Mouse (Mus musculus) hindbrain, embryonic 11.5 days (tissue): Measurements from ENCODE around the gene Grk3. TPM values are rescaled to one million over a fixed set of nuclear protein-coding genes. Genes with fewer than 3 reads are reported as not detected.

ENCODE experiments used
- ATAC-seq: fragments of 200-750 bp; cut with Nextera tagmentation; 2 replicates; pipeline ENCODE4 v1.8.0; 2017; ENCODE audit warnings: mild to moderate bottlenecking, moderate TSS enrichment, moderate library complexity; ENCODE audit not compliant: low FRiP score
- DNase-seq: peaks from one replicate; pipeline ENCODE4 v3.0.0-alpha.2; 2015; ENCODE audit warnings: low spot score
- H3K27ac ChIP-seq: fragments of 300-500 bp; sonication (generic); 2 replicates; pipeline ENCODE4 v1.5.1; 2014; ENCODE audit warnings: mild to moderate bottlenecking, low read depth, low read length
- H3K27me3 ChIP-seq: fragments of 300-500 bp; sonication (generic); 2 replicates; pipeline ENCODE4 v1.6.1; 2014; ENCODE audit warnings: mild to moderate bottlenecking, low read length, moderate library complexity, mixed read lengths; ENCODE audit not compliant: control insufficient read depth, insufficient read depth
- H3K36me3 ChIP-seq: fragments of 300-500 bp; sonication (generic); 2 replicates; pipeline ENCODE4 v1.6.1; 2014; ENCODE audit warnings: mild to moderate bottlenecking, low read length, moderate library complexity, mixed read lengths; ENCODE audit not compliant: control insufficient read depth, insufficient read depth
- H3K4me1 ChIP-seq: fragments of 300-500 bp; sonication (generic); replicated peaks from 2 replicates; pipeline ENCODE4 v1.6.1; 2014; ENCODE audit warnings: low read length, mixed read lengths; ENCODE audit not compliant: control insufficient read depth, insufficient read depth
- H3K4me2 ChIP-seq: fragments of 300-500 bp; sonication (generic); replicated peaks from 2 replicates; pipeline ENCODE4 v1.6.1; 2014; ENCODE audit warnings: mild to moderate bottlenecking, low read depth, low read length
- H3K4me3 ChIP-seq: fragments of 300-500 bp; sonication (generic); 2 replicates; pipeline ENCODE4 v1.5.1; 2014; ENCODE audit warnings: low read depth, low read length
- H3K9ac ChIP-seq: fragments of 300-500 bp; sonication (generic); 2 replicates; pipeline ENCODE4 v1.6.1; 2014; ENCODE audit warnings: low read depth, low read length
- H3K9me3 ChIP-seq: fragments of 300-500 bp; sonication (generic); 2 replicates; pipeline ENCODE4 v1.6.1; 2016; ENCODE audit warnings: low read length; ENCODE audit not compliant: control insufficient read depth
- WGBS: fragments of 180-500 bp; shearing (Covaris S2); extraction: QIAGEN DNeasy Blood & Tissue Kit; methylation state at CpG from one replicate; pipeline ENCODE4 v1.1.7; 2014; 5-methylcytosine and 5-hydroxymethylcytosine counted together
- polyA plus RNA-seq: library from polyadenylated mRNA; unstranded; fragments of >200 nt; fragmentation: Nextera tagmentation; extraction: Ambion mirVana; gene quantifications from 2 replicates; pipeline ENCODE4 v1.2.1, GENCODE M21; 2014

Gene Grk3
- 4.4 and 5.6 TPM in 2 replicates for polyA plus RNA-seq

DNA sequence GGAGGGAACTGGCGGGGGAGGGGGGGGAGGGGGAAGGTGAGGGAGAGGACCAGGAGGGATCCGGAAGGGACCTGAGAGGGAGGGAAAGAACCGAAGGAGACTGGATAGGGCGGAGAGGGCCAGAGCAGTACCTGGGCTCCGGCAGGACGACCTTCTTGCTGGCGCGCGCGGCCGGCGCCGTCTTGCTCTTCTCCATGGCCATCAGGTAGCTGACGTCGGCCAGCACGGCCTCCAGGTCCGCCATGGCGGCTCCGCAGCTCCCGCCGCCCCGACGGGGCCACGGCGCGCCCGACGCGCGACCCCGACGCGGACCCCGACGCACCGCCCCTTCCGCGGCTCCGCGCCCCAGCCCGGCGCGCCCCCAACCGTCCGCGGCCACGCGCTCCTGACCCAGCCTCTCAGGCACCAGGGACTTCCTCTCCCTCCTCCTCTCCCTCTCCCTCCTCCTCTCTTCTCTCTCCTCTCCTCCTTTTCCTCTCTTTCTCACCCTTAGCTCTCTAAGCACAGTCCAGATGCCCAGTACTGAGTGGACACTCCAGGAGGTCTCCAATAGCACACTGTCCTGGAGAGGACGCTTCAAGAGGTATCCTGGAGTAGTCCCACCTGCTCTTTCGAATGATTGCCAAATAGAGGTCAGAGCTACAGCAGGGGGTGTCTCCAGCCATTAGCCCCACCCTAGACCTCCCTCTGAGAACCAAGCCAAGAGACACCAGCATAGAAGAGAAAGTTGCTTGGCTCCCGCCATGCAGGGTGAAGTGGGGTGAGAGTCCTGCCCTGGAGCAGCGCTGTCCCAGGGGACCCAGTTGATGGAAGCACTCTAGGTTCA is at the start of gene Grk3:
Gene Grk3 (minus strand): TSS at position 556 of the 826 bp plus-strand sequence.
- DNase-seq (peak; percentile 74), ATAC-seq (peak; percentile 78)
- H3K27me3 ChIP-seq: peaks cover 5% of the 10 kb centered on the region
- peak within 1 kb of the TSS; percentile 52 for H3K4me3 ChIP-seq
- H3K4me2 ChIP-seq: peak within 1 kb of the TSS; percentile 70
- no peaks in the 10 kb centered on the region for H3K36me3 ChIP-seq
- WGBS: 6% methylated on average over 25 of the region's 52 CpGs
- H3K4me1 ChIP-seq: no peaks in the 10 kb centered on the region
- no peaks in the 10 kb centered on the region for H3K9me3 ChIP-seq
- peak within 1 kb of the TSS; percentile 64 for H3K9ac ChIP-seq
- H3K27ac ChIP-seq: no peak within 1 kb of the TSS

DNA sequence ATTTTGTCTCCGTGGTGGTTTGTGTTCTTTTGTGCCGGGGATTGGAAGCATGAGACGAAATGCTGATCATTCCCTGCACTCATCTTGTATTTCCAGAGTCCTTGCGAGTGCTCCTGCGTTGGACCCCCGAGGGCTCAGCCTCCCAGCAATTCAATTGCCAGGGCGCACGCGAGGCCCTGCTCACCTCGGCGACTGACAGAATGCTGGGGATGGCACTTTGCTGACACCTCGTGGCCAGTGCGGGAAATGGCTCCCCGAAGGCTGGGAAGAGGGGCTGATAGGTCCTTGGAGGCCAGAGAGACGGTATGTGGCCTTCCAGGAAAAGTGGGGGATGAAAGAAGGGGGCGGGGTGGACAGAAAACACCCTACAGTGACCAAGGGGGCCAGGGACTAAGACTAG is 38.7 kb upstream of the Grk3 start:
- no peaks in the 10 kb centered on the region for H3K4me1 ChIP-seq
- no peak overlapping the region for H3K9ac ChIP-seq
- H3K27ac ChIP-seq: no peak overlapping the region
- no peaks in the 10 kb centered on the region for H3K9me3 ChIP-seq
- H3K4me2 ChIP-seq: no peak overlapping the region
- WGBS: 6% methylated on average over 16 of the region's 16 CpGs
- peak; percentile 91 for DNase-seq
- no peaks in the 10 kb centered on the region for H3K36me3 ChIP-seq
- no peaks in the 10 kb centered on the region for H3K27me3 ChIP-seq
- no peak overlapping the region for H3K4me3 ChIP-seq
- peak; percentile 33; the same call in 1 of the 2 replicates for ATAC-seq

DNA sequence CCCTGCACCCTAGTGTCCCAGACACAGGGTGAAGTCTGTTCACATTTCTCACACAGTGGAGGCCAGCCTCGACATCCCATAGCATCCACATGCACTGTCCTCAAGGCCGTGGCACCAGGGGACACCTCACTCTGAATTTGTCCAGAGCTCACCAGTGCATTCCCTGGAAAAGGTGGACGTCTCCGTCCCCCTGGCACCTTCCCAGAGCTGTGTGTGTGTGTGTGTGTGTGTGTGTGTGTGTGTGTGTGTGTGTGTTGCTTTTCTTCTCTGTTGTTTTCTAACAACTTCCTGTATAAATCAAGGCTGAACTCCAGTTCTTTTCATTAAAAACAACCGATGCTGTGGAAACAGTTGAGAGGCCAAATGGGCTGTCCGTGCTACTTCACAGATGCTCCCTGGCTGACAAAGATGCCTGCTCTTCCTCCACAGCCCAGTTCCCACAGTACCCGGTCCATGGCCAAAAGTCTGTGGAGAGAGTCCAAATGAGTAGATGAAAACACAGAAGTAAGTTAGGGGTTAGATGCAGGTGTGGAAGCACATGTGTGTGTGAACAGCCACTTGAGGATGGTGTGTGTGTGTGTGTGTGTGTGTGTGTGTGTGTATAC is 35.1 kb upstream of the Grk3 start:
- WGBS: 77% methylated on average over 7 of the region's 7 CpGs
- ATAC-seq (no peak), DNase-seq (no peak)
- Histone ChIP-seq H3K4me3 (no peak overlapping the region), H3K4me1 (no peaks in the 10 kb centered on the region), H3K9ac (no peak overlapping the region), H3K4me2 (no peak overlapping the region), H3K27ac (no peak overlapping the region), H3K9me3 (no peaks in the 10 kb centered on the region), H3K27me3 (no peaks in the 10 kb centered on the region), H3K36me3 (no peaks in the 10 kb centered on the region)

DNA sequence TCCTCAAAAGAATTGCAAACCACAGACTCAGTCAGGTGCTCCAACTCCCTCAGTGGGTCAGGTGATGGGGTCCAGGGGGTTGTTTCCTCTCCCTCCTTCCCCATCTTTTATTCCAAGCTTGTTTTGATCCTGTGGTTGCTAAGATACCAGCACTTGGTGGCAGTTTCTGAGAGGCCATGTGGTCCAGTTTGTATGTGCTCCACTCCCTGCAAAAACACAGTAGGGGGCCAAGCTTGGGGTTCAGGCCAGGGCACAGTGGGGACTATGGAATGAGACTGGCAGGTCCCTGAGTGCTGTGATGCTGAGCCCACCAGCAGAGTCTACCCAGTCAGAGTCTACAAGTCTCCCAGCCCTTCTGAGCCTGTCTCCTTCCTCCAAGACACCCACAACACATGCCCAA is 34.3 kb upstream of the Grk3 start:
- no peak for DNase-seq
- Histone ChIP-seq H3K4me1 (no peaks in the 10 kb centered on the region), H3K27me3 (no peaks in the 10 kb centered on the region), H3K4me2 (no peak overlapping the region), H3K9me3 (no peaks in the 10 kb centered on the region), H3K36me3 (no peaks in the 10 kb centered on the region), H3K27ac (no peak overlapping the region), H3K4me3 (no peak overlapping the region), H3K9ac (no peak overlapping the region)
- no peak for ATAC-seq

DNA sequence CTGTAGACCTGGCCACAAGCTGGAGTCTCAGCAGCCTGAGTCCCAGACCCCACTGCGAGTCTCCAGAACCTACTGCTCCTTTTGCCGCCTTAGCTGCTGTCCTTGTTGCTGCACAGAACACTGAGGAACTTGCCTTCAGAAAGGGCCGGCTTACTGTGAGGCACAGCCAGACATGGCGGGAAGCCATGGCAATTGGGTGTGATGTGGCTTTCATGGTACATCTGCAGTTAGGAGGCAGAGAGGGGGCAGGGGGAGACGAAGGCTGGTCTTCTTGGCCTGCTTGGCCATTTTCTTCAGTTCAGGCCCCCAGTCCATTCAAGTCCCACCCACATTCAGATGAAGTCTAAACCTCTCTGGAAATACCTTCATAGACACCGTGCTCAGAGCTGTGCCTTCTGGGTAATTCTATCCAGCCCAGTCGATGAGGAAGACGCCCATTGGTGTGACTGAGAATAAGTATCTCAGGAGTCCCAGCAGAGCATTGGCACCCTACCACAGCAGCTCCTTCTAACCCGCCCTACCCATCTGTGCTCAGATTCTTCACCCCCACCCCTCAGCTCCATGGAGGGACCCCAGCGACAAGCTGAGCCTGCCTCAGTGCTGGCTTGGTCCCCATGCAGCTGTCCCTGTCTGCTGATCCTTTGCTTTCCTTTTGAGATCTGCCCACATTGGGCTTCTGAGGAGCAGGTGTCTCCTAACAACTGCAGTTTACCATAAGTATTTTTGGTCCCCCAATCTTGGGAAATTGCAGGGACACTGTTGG is 30.1 kb upstream of the Grk3 start:
- Histone ChIP-seq H3K4me3 (no peak overlapping the region), H3K9me3 (no peaks in the 10 kb centered on the region), H3K27ac (no peak overlapping the region), H3K9ac (no peak overlapping the region), H3K27me3 (no peaks in the 10 kb centered on the region), H3K4me1 (0 out of 2 replicates have a peak, but pooled peaks cover 2% of the 10 kb centered on the region), H3K4me2 (no peak overlapping the region), H3K36me3 (no peaks in the 10 kb centered on the region)
- DNase-seq: no peak
- no peak for ATAC-seq
- WGBS: 93% methylated on average over 10 of the region's 10 CpGs

DNA sequence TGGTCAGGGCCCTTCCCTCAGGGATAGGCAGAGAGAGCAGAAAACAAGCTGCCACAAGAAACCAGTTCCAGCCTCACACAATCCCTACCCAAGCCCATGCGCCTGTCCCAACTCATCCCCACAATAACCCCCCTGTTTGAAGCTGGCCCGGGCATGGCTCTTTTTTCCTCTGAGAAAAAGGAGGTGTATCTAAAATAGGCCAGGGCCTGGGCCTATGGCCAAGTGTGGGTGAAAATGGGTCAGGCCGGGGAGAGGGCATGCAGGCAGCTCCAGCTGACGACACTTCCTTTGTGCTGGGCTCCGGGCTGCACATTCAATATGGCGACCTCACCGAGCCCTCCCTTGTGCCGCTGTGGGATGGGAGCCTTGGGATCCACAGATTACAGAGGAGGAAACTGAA is 27.9 kb upstream of the Grk3 start:
- Histone ChIP-seq H3K4me3 (no peak overlapping the region), H3K9ac (no peak overlapping the region), H3K9me3 (no peaks in the 10 kb centered on the region), H3K27ac (no peak overlapping the region), H3K36me3 (no peaks in the 10 kb centered on the region), H3K4me1 (peaks cover 2% of the 10 kb centered on the region; the same call in 1 of the 2 replicates), H3K4me2 (no peak overlapping the region), H3K27me3 (no peaks in the 10 kb centered on the region)
- WGBS: 88% methylated on average over 8 of the region's 8 CpGs
- DNase-seq (no peak), ATAC-seq (no peak)

DNA sequence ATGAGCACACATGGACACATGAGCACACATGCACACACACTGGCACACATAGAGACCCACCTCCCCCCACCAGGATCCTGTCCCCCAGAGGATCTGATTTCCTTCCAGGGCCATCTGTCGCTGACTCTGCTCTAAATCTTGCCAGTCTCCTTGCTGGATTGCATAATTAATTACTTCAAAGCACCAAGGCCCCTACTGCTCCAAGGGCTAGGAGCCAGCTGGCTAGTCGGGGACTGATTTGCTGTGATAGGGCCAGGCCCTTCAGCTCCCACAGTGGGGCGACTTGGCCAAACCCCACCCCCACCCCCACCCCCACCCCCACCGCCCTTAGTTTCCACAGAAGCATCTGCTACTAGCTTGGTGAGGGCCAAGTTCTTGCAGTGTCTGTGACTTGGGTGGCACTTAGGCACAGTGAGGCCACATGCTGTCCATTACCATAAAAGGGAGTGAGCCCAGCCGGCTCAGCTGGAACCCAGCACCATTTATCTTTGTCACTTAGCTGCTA is 26.0 kb upstream of the Grk3 start:
- Histone ChIP-seq H3K4me2 (no peak overlapping the region), H3K9me3 (no peaks in the 10 kb centered on the region), H3K27me3 (no peaks in the 10 kb centered on the region), H3K4me3 (no peak overlapping the region), H3K36me3 (no peaks in the 10 kb centered on the region), H3K9ac (no peak overlapping the region), H3K4me1 (peaks cover 2% of the 10 kb centered on the region; the same call in 1 of the 2 replicates), H3K27ac (peak overlapping the region; percentile 77)
- WGBS: 10% methylated on average over 5 of the region's 5 CpGs
- ATAC-seq: peak; percentile 94
- DNase-seq: peak; percentile 67

DNA sequence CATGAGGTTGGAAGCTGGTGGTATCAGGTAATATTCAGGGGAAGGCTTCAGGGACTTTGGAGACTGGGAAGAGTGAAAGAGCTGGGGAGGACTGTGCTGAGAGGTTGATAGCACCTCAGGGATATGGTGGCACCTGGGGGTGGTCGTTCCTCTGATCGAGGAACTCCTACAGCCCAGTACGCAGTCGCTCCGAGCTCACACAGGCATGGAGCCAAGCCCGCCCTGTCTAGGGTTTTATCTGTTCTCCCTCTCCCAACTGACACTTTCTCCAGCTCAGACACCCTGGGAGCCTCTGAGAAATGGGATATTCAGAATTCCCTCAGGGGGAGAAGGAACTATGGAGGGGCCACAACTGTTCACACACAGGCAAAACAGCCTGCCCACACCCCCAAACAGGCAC is 25.2 kb upstream of the Grk3 start:
- Histone ChIP-seq H3K4me2 (no peak overlapping the region), H3K9ac (no peak overlapping the region), H3K4me3 (no peak overlapping the region), H3K4me1 (peaks cover 2% of the 10 kb centered on the region; the same call in 1 of the 2 replicates), H3K36me3 (no peaks in the 10 kb centered on the region), H3K27me3 (no peaks in the 10 kb centered on the region), H3K27ac (peak overlapping the region; percentile 77), H3K9me3 (no peaks in the 10 kb centered on the region)
- ATAC-seq (no peak), DNase-seq (no peak)
- WGBS: 89% methylated on average over 6 of the region's 6 CpGs
